Mouse (Mus musculus) cerebellum, postnatal 4 days (tissue): ENCODE results near the gene Myl6b.
A peak's percentile ranks its signal among the peaks of the same experiment; 100 is the strongest.

ENCODE experiments used
- DNase-seq, 2 experiments: peaks; one replicate each; pipeline ENCODE4 v3.0.0; 2022; ENCODE audit warnings: low spot score in 2 of 2, mixed read lengths in 1 of 2

Myl6b gene

DNA sequence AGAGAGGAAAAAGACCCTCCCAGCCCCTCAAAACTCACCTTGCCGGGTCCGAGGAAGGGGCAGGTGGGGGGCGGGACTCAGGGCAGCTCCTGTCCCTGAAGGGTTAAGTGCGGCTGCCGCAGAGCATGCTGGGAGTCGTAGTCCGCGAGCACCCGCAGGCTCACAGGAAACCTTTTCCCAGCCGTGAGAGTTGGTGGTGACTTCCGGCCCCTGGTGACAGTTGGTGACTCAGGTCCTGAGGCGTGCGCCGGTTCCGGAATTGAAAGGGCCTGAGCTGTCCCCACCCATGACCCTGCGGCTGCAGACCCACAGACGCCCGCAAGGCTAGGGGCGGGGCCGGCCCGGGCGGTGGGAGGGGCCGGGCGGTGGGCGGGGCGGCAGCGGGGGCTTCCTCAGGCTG lies at the start of gene Myl6b:
Gene Myl6b (minus strand): TSS at position 96 of the 400 bp plus-strand sequence.
- peak; percentile 88 to 93 for DNase-seq

DNA sequence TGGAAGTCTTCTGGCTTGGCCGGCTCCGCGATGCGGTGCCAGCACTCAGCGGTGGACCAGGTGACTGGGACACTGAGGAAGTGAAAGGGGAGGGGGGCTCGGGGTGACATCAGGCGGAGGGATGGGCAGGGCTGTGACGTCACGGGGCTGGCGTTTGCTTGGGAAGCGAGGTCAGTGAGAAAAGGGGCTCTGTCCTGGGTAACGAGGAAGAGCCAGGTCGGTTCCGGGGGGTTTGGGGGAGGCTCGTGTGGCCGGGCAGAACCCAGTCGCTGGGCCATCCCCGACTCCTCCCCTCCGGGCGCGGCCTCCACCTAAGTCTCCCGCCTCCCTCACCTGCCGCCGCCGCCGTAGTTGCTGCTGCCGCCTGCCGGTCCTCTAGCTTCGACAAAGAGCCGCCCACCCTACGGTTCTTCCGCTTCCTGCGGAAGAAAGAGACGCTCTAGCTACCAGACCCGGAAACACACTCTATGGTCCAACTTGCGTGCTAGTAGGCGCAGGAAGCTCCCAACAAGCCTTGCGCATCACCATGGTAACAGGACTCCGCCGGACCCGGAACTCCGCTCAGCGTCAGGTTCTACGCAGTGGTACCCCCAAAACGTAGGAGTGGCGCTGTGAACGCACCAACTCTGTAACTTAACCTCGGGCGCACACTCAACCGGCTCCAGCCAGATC lies 49.0 kb upstream of the Myl6b start, which contains the start of gene Zc3h10:
Gene Zc3h10 (minus strand): TSS at position 414 of the 672 bp plus-strand sequence.
- DNase-seq = peak; percentile 81 to 86

GRCm38 (mm10) chr10:128546787-128547186 lies 48.3 kb upstream of the Myl6b start:
- no peak for DNase-seq

- DNase-seq = no peak
Measured at GRCm38 (mm10) chr10:128546361-128546760, 47.9 kb upstream of the Myl6b start.

GRCm38 (mm10) chr10:128545570-128545898 lies 47.0 kb upstream of the Myl6b start:
- no peak for DNase-seq

DNA sequence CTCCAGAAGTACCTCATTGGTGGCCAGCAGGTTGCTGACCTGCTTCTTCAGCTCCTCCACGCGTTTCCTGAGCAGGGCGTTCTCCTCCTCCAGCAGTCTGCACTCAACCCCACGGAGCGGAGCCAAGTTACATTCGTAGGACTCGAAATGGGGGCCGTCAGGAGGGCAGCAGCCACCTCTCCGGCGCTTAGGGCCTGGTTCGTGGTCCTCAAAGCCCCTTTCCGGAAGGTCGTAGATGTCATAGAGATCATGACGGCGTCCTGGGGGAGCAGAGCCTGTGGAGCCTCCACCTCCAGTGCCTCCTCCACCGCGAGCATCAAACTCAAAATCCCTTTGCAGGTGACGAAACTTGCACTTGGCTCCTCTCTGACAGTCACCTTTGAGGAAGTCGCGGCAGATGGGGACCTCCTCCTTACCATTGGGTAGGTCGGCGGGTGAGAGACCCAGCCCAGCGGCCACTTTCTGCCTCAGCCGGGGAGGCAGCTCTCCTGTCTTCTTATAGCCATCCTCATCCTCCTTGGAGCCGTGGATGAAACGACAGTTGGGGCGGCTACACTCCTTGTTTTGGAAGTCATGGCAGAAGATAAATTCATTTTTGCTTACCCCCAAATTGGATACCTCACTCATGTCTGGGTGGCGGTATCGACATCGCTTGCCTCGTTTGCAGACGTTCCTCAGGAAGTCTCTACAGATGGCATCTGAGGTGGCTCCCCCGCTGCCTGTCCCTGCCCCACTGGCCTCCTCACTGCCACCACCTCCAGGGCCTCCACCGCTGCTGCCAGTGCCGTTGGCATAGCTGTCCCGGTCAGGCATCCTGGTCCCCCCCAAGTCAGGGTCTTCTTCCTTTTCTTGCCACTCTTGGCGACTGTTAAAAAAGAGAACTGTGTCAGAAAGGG lies 46.4 kb upstream of the Myl6b start:
- no peak for DNase-seq

DNA sequence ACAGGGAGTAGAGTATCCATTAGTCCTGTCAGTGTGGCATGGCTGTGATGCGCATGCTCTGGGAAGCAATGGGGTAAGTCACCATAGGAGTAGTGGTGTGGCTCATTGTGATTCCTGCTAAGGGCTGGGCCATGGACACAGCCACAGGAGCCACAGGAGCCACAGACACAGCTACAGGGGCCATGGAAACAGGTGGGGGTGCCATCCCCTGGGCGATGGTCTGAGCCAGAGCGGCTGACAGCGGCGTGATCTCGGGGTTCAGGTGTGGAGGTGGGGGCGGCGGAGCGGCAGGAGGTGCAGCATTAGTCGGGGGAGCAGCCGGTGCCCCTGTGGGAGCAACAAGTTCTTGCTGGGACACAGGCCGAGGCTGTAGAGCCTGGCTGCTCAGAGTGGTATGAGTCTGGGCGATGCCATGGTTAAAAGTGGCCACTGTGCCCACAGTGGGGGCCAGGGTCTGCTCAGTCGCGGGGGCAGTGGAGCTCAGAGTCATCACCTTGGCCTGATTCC lies 45.7 kb upstream of the Myl6b start:
- DNase-seq = no peak

DNA sequence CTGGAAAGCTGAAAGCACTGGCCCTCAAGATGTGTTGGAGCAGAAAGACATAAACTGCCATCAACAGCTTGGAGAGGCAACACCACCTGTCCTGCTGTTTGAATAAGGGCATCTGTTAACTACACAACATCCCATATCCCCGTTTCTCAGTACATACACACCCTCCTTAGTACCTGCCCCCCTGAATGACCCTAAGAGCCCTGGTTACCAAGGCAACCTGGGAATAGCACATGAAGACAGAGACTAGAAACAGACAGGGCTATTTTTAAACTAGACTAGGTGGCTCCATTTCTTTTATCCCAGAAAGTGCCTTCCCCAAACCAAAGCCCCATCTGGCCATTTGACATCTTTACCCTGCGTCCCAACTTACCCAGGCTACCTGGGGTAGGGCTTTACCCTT lies 44.6 kb upstream of the Myl6b start:
- no peak for DNase-seq

DNA sequence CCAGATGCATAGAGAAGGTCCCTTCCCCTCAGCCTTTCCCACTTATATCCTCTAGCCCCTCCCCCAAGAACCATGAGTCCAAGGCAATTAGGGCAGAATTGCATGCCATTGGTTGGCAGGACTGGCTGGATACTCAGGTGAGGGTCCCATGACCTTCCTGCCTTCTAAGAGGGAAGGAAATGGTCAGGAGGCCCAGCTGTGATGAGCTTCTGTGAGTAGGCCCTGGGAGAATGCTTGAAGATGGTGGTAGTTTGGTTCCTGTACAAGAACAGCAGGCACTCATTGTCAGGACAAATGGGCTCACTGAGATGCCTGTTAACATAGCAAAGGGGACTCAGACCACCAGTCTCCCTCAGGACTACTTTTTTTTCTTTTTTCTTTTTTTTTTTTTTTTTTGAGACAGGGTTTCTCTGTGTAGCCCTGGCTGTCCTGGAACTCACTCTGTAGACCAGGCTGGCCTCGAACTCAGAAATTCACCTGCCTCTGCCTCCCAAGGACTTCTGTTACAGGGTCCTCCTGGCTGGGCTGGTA lies 39.9 kb upstream of the Myl6b start:
- DNase-seq = no peak

DNA sequence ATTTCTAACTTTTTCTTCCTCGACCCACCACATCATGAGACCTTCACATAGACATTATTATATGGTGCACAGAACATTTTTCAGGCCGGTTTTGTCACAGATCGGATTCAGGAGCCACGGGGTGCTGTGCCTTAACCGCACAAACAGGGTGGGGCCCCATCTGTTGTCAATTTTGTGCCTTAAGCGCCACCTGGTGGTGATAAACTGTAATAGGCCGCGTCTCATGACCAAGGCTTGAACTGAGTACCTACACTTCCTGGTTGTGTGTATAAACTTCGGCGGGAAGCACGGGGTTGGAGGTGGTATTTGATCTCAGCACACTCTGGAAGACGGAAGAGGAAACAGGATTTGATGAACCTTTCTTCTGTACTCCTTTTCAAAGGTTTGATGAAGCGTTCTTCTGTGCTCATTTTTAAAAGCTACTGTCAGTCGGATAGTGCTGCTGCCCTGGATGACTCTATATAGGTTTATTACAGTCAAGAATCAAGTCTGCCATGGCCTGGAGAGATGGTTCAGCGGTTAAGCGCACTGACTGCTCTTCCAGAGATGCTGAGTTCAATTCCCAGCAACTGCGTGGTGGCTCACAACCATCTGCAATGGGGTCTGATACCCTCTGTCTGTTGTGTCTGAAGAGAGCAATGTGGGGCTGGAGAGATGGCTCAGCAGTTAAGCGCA lies 37.9 kb upstream of the Myl6b start:
- DNase-seq = peak; percentile 67 to 81

- no peak for DNase-seq
Measured at GRCm38 (mm10) chr10:128535624-128536265, 37.3 kb upstream of the Myl6b start.

DNA sequence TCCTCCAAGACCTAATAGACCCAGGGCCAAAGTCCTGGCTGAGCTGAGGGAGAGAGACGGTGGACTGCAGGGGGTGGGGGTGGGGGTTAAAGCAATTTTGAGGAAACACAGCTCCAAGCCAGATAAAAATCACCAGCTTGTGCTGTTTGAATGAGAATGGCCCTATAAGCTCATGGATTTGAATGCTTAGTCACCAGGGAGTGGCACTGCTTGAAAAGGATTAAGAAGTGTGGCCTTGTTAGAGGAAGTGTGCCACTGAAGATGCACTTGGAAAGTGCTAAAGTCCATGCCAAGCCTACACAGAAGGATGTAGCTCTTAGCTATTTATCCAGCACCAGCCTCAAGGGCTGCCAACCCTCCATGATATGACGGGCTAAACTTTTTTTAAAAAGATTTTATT lies 36.7 kb upstream of the Myl6b start:
- DNase-seq = no peak

DNA sequence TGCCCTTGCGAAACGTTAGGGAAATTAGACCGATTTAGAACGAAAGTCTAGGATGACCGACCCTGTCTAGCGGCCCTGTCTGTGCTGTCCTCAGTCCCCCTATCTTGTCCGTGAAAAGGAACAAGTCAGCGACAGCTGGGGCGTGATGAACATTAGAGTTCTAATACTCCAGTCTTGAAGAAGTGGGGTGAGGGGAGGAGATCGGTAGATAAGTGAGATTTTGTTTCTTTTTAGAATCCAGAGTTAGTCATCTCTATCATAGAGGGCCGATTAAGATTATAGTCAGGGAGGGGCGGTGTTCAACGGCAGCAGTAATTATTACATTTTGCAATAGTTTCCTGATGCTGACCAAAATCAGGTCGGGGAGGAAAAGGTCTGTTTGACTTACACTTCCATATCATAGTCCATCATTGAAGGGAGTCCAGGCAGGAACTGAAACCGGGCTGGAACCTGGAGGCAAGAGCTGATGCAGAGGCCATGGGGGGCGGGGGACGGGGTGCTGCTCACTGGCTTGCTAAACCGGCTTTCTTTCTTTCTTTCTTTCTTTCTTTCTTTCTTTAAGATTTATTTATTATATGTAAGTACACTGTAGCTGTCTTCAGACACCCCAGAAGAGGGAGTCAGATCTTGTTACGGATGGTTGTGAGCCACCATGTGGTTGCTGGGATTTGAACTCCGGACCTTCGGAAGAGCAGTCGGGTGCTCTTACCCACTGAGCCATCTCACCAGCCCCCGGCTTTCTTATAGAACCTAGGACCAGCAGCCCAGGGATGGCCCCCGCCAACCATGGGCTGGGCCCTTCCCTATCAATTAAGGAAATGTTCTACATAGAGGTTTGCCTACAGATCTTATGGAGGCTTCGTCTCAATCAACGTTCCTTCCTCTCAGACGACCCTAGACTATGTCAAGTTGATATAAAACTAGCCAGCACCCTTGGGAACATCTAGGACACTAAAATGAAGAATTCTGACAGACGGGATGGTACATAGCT lies 28.2 kb upstream of the Myl6b start:
- no peak for DNase-seq

- peak; percentile 60 to 82 for DNase-seq
Measured at GRCm38 (mm10) chr10:128525671-128526308, 27.3 kb upstream of the Myl6b start, which contains the start of gene Esyt1. Gene Esyt1, minus strand, starts transcription at chr10:128525871.

- peak in 1 of 2 experiments; percentile 56 for DNase-seq
Measured at GRCm38 (mm10) chr10:128524732-128525662, 26.5 kb upstream of the Myl6b start.

DNA sequence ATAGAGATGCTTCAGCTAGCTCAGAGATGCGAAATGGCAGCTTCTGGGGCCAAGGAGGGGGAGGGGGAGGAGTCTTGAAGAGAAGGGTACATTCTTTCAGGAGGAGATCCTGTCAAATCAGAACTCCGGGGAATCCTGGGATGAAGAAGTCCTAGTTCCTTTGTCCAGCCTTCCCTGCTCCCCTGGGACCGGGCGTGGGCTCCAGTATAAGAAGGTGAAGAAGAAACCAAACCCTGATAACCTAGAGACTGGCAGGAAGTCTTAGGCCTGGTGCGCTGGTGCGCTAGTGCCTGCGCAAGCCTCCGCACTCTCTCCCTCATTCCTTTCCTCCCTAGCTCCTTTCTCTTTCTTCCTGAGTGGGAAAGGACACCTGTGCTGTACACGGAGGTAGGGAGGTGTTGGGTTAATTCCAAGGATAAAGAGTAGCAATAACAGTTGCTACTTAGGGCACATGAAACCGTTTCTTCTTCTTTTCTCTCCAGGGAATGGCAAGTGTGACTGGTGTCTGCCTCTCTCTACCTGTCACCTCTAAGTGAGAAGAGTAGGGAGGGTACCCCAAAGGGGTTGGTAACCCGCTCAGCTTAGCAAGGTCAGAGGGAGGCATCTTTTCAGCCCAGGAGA lies 25.7 kb upstream of the Myl6b start:
- DNase-seq = no peak

DNA sequence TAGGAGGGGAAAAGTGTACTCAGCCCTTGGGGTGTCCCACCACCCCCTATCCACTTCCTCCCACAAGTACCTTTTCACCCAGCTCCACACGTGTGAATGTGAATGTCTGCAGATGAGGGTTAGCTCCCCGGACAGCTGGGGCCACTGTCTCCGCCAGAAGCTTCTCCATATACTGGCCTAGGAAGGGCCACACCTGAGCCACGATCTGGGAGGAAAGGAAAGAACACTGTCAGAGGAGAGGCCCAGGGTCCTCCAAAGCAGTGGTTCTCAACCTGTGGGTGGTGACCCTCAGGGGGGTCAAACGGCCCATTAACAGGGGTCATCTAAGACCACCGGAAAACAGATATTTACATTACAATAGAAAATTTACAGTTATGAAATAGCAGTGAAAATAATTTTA lies 23.9 kb upstream of the Myl6b start:
- no peak for DNase-seq

GRCm38 (mm10) chr10:128520591-128520990 lies 22.1 kb upstream of the Myl6b start:
- DNase-seq = no peak
